Mouse (Mus musculus): ENCODE data around the gene Ptges3l.
"Not testable (repeated sequence)": the region's sequence is repeated elsewhere in the genome, so short reads cannot be mapped to it uniquely, and the experiment has no call there.

Ptges3l gene

GRCm38 (mm10) chr11:101420148-101420547 is 5.0 kb downstream of the Ptges3l start:
- DNase-seq (ENCODE audit: low read depth, low spot score) = peak; percentile 34

GRCm38 (mm10) chr11:101419610-101420009 is 5.5 kb downstream of the Ptges3l start:
- peak; percentile 83 for DNase-seq (ENCODE audit: low read depth, low spot score)

GRCm38 (mm10) chr11:101418991-101419390 is 6.1 kb downstream of the Ptges3l start:
- no peak for DNase-seq (ENCODE audit: low read depth, low spot score)

- DNase-seq (ENCODE audit: low read depth, low spot score) = peak; percentile 93
Observed at GRCm38 (mm10) chr11:101417101-101417855, 7.9 kb downstream of the Ptges3l start, which contains the start of gene Aarsd1. TSS of gene Aarsd1 (minus strand) at chr11:101417615.

- DNase-seq (ENCODE audit: low read depth, low spot score) = peak; percentile 80
Observed at GRCm38 (mm10) chr11:101416433-101417100, 8.6 kb downstream of the Ptges3l start.

GRCm38 (mm10) chr11:101415306-101415705 is 9.8 kb downstream of the Ptges3l start:
- DNase-seq (ENCODE audit: low read depth, low spot score) = peak; percentile 49

- DNase-seq (ENCODE audit: low read depth, low spot score) = peak; percentile 80
Observed at GRCm38 (mm10) chr11:101395110-101395509, 30.0 kb downstream of the Ptges3l start.

GRCm38 (mm10) chr11:101381817-101382216 is 43.3 kb downstream of the Ptges3l start:
- peak; percentile 7 for DNase-seq (ENCODE audit: low read depth, low spot score)

GRCm38 (mm10) chr11:101378926-101379325 is 46.2 kb downstream of the Ptges3l start:
- no peak for DNase-seq (ENCODE audit: low read depth, low spot score)

- DNase-seq (ENCODE audit: low read depth, low spot score) = not testable (repeated sequence)
Observed at GRCm38 (mm10) chr11:101378196-101378595, 46.9 kb downstream of the Ptges3l start.

GRCm38 (mm10) chr11:101374421-101374938 is 50.7 kb downstream of the Ptges3l start:
- DNase-seq (ENCODE audit: low read depth, low spot score) = no peak

GRCm38 (mm10) chr11:101370141-101370540 is 55.0 kb downstream of the Ptges3l start:
- DNase-seq (ENCODE audit: low read depth, low spot score) = no peak

Data from A20 (cell line).